Mouse (Mus musculus): ENCODE results near the gene Gm49380. TPM values are rescaled to one million over a fixed set of nuclear protein-coding genes. Genes with fewer than 3 reads are reported as not detected.

The Gm49380 gene
- total and polyA plus RNA-seq, 3 experiments = 0.24 TPM; not detected in 2

GRCm38 (mm10) chr9:44106182-44106581 lies 7.1 kb downstream of the Gm49380 start:
- Histone ChIP-seq H3K36me3 (ENCODE audit: control insufficient read depth in 1 of 2, insufficient read depth in 2 of 2, low read length in 2 of 2) (peaks cover 0 to 8% of the 10 kb centered on the region in 2 experiments; a peak in 3 of 4 replicates), H3K9me3 (replicated peaks; ENCODE audit: insufficient read depth, low read length) (no peaks in the 10 kb centered on the region), H3K79me2 (ENCODE audit: control insufficient read depth, insufficient read depth, low read length, poor library complexity) (peaks cover 38% of the 10 kb centered on the region), H3K4me1 (ENCODE audit: control insufficient read depth in 1 of 2, insufficient read depth in 2 of 2, low read length in 2 of 2) (peaks cover 0 to 14% of the 10 kb centered on the region in 2 experiments; a peak in 2 of 4 replicates), H3K4me3 (ENCODE audit: control insufficient read depth in 1 of 2, insufficient read depth in 1 of 2, low read depth in 2 of 2, low read length in 2 of 2) (no peak overlapping the region), H3K9ac (ENCODE audit: control insufficient read depth, low read depth, low read length, poor library complexity, severe bottlenecking) (no peak overlapping the region), H3K27ac (ENCODE audit: control insufficient read depth, low read depth, low read length) (no peak overlapping the region), H3K27me3 (ENCODE audit: control insufficient read depth in 1 of 2, insufficient read depth in 2 of 2, low read length in 2 of 2) (no peaks in the 10 kb centered on the region)
- no peak for TF ChIP-seq GABPA (IDR thresholded peaks at IDR 0.05; ENCODE audit: low read depth, low read length)
- TF ChIP-seq MYC (IDR thresholded peaks at IDR 0.05; ENCODE audit: low read depth, low read length) = no peak
- TF ChIP-seq SIN3A (IDR thresholded peaks at IDR 0.05; ENCODE audit: low read length) = no peak
- TF ChIP-seq ELF1 (IDR thresholded peaks at IDR 0.05; ENCODE audit: low read depth, low read length) = no peak
- TF ChIP-seq TCF12 (IDR thresholded peaks at IDR 0.05; ENCODE audit: low read depth, low read length) = no peak
- no peak for TF ChIP-seq ZMIZ1 (IDR thresholded peaks at IDR 0.05; ENCODE audit: low read depth, low read length)
- no peak for TF ChIP-seq MAFK (IDR thresholded peaks at IDR 0.05; ENCODE audit: borderline replicate concordance, low read depth, low read length)
- no peak for DNase-seq (ENCODE audit: low read depth, low spot score)

GRCm38 (mm10) chr9:44105781-44106180 lies 7.5 kb downstream of the Gm49380 start:
- Histone ChIP-seq H3K27ac (ENCODE audit: control insufficient read depth, low read depth, low read length) (no peak overlapping the region), H3K4me3 (ENCODE audit: control insufficient read depth in 1 of 2, insufficient read depth in 1 of 2, low read depth in 2 of 2, low read length in 2 of 2) (no peak overlapping the region), H3K27me3 (ENCODE audit: control insufficient read depth in 1 of 2, insufficient read depth in 2 of 2, low read length in 2 of 2) (no peaks in the 10 kb centered on the region), H3K9me3 (replicated peaks; ENCODE audit: insufficient read depth, low read length) (no peaks in the 10 kb centered on the region), H3K36me3 (ENCODE audit: control insufficient read depth in 1 of 2, insufficient read depth in 2 of 2, low read length in 2 of 2) (peaks cover 0 to 8% of the 10 kb centered on the region in 2 experiments; a peak in 3 of 4 replicates), H3K4me1 (ENCODE audit: control insufficient read depth in 1 of 2, insufficient read depth in 2 of 2, low read length in 2 of 2) (peaks cover 0 to 14% of the 10 kb centered on the region in 2 experiments; a peak in 2 of 4 replicates), H3K79me2 (ENCODE audit: control insufficient read depth, insufficient read depth, low read length, poor library complexity) (peaks cover 35% of the 10 kb centered on the region), H3K9ac (ENCODE audit: control insufficient read depth, low read depth, low read length, poor library complexity, severe bottlenecking) (no peak overlapping the region)
- no peak for DNase-seq (ENCODE audit: low read depth, low spot score)
- no peak for TF ChIP-seq TBP (IDR thresholded peaks at IDR 0.05; ENCODE audit: low read depth, low read length)
- TF ChIP-seq UBTF (IDR thresholded peaks at IDR 0.05; ENCODE audit: borderline replicate concordance, insufficient read depth, low read depth, low read length) = no peak
- no peak for TF ChIP-seq MXI1 (IDR thresholded peaks at IDR 0.05; ENCODE audit: low read depth, low read length)
- TF ChIP-seq HCFC1 (IDR thresholded peaks at IDR 0.05; ENCODE audit: low read depth, low read length) = no peak
- no peak for TF ChIP-seq CTCF (IDR thresholded peaks at IDR 0.05 in 2 of 3, conservative IDR thresholded peaks at IDR 0.05 in 1 of 3; ENCODE audit: control insufficient read depth in 1 of 3, insufficient read depth in 1 of 3, low read depth in 2 of 3, low read length in 3 of 3, poor library complexity in 1 of 3, severe bottlenecking in 1 of 3)
- no peak for TF ChIP-seq ZMIZ1 (IDR thresholded peaks at IDR 0.05; ENCODE audit: low read depth, low read length)
- TF ChIP-seq MAZ (IDR thresholded peaks at IDR 0.05; ENCODE audit: low read depth, low read length) = no peak
- no peak for TF ChIP-seq E2F4 (IDR thresholded peaks at IDR 0.05; ENCODE audit: borderline replicate concordance, low read depth, low read length)
- TF ChIP-seq SMC3 (IDR thresholded peaks at IDR 0.05; ENCODE audit: low read depth, low read length) = no peak
- TF ChIP-seq JUND (IDR thresholded peaks at IDR 0.05; ENCODE audit: low read depth, low read length) = no peak
- no peak for TF ChIP-seq MYB (IDR thresholded peaks at IDR 0.05; ENCODE audit: low read depth, low read length)
